Comparison of ENCODE assay signal across 21 mouse cellular contexts in the genomic region with DNA sequence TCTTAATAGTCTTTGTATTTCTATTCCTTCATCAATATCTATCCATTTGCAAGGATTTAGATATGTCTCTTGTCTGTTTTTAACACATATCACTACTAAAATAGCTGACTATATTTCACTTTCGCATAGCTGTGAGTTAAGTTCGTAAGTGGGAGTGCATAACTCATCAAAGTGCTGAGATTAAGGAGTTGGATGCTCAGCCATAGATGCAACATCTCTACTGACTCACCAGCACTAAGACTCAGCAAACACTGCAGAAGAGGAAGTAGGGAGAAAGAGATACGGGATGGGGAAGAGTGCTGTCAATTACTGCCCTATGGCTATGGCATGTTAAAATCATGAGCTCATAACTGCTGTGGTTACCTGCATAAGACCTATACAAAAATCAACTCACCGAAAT. TPM values are rescaled to one million over a fixed set of nuclear protein-coding genes. Genes with fewer than 3 reads are reported as not detected.
"Had no signal": no experiment of that assay in that cellular context is flagged by ENCODE, and none has a peak within 500 bp of the region (broad histone marks: within the 10 kb centered on the region; RNA-seq: fewer than 3 reads in every experiment).

No protein-coding gene starts in this region.

- DNase-seq: lung, adult 18-20 months; lung, embryonic 14.5 days; lung, postnatal 10 days; lung, postnatal 4 days; midbrain, embryonic 14.5 days; retina, postnatal 1 day; right cerebral cortex, adult 18-20 months; right cerebral cortex, postnatal 25 days; right cerebral cortex, postnatal 4 days; spleen, adult 18-20 months; thymus, adult 2 months; thymus, postnatal 25 days; thymus, postnatal 4 days had no signal

- ATAC-seq: midbrain, embryonic 16.5 days had no signal

- H3K9ac ChIP-seq: lung, embryonic 14.5 days; midbrain, embryonic 12.5 days; neural tube, embryonic 13.5 days; neural tube, embryonic 15.5 days; stomach, embryonic 15.5 days had no signal

- H3K9me3 ChIP-seq: midbrain, embryonic 10.5 days; midbrain, embryonic 12.5 days; neural tube, embryonic 13.5 days; neural tube, embryonic 15.5 days; stomach, embryonic 15.5 days had no signal

- H3K27me3 ChIP-seq: midbrain, embryonic 12.5 days; neural tube, embryonic 13.5 days; neural tube, embryonic 15.5 days; stomach, embryonic 15.5 days had no signal

- H3K4me1 ChIP-seq: midbrain, embryonic 10.5 days; midbrain, embryonic 12.5 days; stomach, embryonic 15.5 days had no signal

- H3K4me3 ChIP-seq: midbrain, embryonic 10.5 days; midbrain, embryonic 12.5 days; myocyte; neural tube, embryonic 13.5 days; neural tube, embryonic 15.5 days; stomach, embryonic 15.5 days had no signal

- H3K4me2 ChIP-seq: lung, embryonic 14.5 days; midbrain, embryonic 12.5 days; neural tube, embryonic 13.5 days; neural tube, embryonic 15.5 days; stomach, embryonic 15.5 days had no signal

- H3K27ac ChIP-seq: midbrain, embryonic 10.5 days; midbrain, embryonic 12.5 days; neural tube, embryonic 13.5 days; neural tube, embryonic 15.5 days; stomach, embryonic 15.5 days; stomach, postnatal 0 days had no signal

- H3K36me3 ChIP-seq: midbrain, embryonic 10.5 days; midbrain, embryonic 12.5 days; neural tube, embryonic 13.5 days; neural tube, embryonic 15.5 days; stomach, embryonic 15.5 days had no signal

RNA-seq across cellular contexts. Expression of gene Gria2, which starts 29.4 kb away (rescaled TPM):
- polyA plus RNA-seq: myocyte had no signal
